Mouse (Mus musculus): ENCODE results near the gene Fhl2.
"Not testable (repeated sequence)": the region's sequence is repeated elsewhere in the genome, so short reads cannot be mapped to it uniquely, and the experiment has no call there.

Fhl2 gene

GRCm38 (mm10) chr1:43145388-43145787 lies 51.4 kb downstream of the Fhl2 start:
- DNase-seq: no peak

GRCm38 (mm10) chr1:43144338-43144906 lies 52.4 kb downstream of the Fhl2 start:
- no peak for DNase-seq

GRCm38 (mm10) chr1:43143791-43144190 lies 53.0 kb downstream of the Fhl2 start:
- DNase-seq: no peak

GRCm38 (mm10) chr1:43143284-43143683 lies 53.5 kb downstream of the Fhl2 start:
- no peak for DNase-seq

GRCm38 (mm10) chr1:43142849-43143248 lies 53.9 kb downstream of the Fhl2 start:
- no peak for DNase-seq

GRCm38 (mm10) chr1:43141555-43141961 lies 55.2 kb downstream of the Fhl2 start:
- peak; percentile 27 for DNase-seq

- peak; percentile 85 for DNase-seq
Measured at GRCm38 (mm10) chr1:43139587-43140266, 57.1 kb downstream of the Fhl2 start.

GRCm38 (mm10) chr1:43138268-43138812 lies 58.4 kb downstream of the Fhl2 start:
- no peak for DNase-seq

- no peak for DNase-seq
Measured at GRCm38 (mm10) chr1:43137334-43137733, 59.5 kb downstream of the Fhl2 start.

- DNase-seq: not testable (repeated sequence)
Measured at GRCm38 (mm10) chr1:43136488-43137029, 60.2 kb downstream of the Fhl2 start.

- no peak for DNase-seq
Measured at GRCm38 (mm10) chr1:43131591-43131990, 65.2 kb downstream of the Fhl2 start.

GRCm38 (mm10) chr1:43130219-43130981 lies 66.4 kb downstream of the Fhl2 start:
- DNase-seq: no peak

GRCm38 (mm10) chr1:43127820-43128610 lies 68.8 kb downstream of the Fhl2 start:
- no peak for DNase-seq

GRCm38 (mm10) chr1:43127196-43127595 lies 69.6 kb downstream of the Fhl2 start:
- DNase-seq: no peak

- DNase-seq: no peak
Measured at GRCm38 (mm10) chr1:43124726-43125125, 72.1 kb downstream of the Fhl2 start.

- DNase-seq: no peak
Measured at GRCm38 (mm10) chr1:43122616-43123015, 74.2 kb downstream of the Fhl2 start.

- no peak for DNase-seq
Measured at GRCm38 (mm10) chr1:43120950-43121349, 75.8 kb downstream of the Fhl2 start.

- DNase-seq: no peak
Measured at GRCm38 (mm10) chr1:43117435-43117834, 79.3 kb downstream of the Fhl2 start.

GRCm38 (mm10) chr1:43112882-43113281 lies 83.9 kb downstream of the Fhl2 start:
- DNase-seq: peak; percentile 74

GRCm38 (mm10) chr1:43110556-43110955 lies 86.2 kb downstream of the Fhl2 start:
- peak; percentile 57 for DNase-seq

- no peak for DNase-seq
Measured at GRCm38 (mm10) chr1:43108729-43109128, 88.1 kb downstream of the Fhl2 start.
